Mouse (Mus musculus) monocyte, adult 5-6 weeks (primary cell): Measurements from ENCODE around the gene Cd46. TPM values are rescaled to one million over a fixed set of nuclear protein-coding genes. Genes with fewer than 3 reads are reported as not detected.

Source experiments
- ATAC-seq: fragments of 153-309, 156-312 bp; replicated peaks from 2 replicates; pipeline ENCODE4 v1.8.0; 2017; ENCODE audit warnings: mild to moderate bottlenecking; ENCODE audit not compliant: low TSS enrichment, insufficient number of reproducible peaks, severe bottlenecking, poor library complexity, low FRiP score
- total RNA-seq: library from RNA; stranded (forward); fragments of 200-1000, 200-491, 200-594 nt; gene quantifications from 3 replicates; pipeline ENCODE4 v1.2.3, GENCODE M21; 2017

The Cd46 gene
- total RNA-seq, 1 experiment from 2014 or later: 1.9 TPM

DNA sequence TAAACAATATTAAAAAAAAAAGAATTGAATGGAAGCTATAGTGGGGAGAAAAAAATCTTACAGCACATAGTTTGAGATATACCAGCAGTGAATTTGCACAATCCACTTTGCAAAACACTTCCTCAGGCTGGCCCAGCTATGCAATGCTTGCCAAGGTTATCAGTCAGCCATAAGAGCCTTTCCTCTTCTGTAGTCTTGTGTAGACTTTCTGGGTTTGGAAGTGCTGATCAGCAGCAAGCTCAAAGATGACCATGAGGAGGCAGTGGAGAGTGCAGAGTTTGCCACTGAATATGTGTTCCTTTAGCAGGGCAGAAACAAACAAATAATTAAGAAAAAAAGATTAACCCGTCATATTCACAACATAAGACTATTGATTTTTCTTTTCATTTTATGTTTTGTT, 103.0 kb downstream of the Cd46 start:
- no peak; the same call in 1 of the 2 replicates for ATAC-seq

Other genes with a start within 250 kb of the Cd46 start
- gene Cd34, start 153.4 kb downstream of the Cd46 start, total RNA-seq: 0.48 to 0.87 TPM (median 0.53 TPM) in 3 replicates
- 225 to 242 TPM (median 238 TPM) in 3 replicates for gene Cr1l, start 39.3 kb upstream of the Cd46 start, total RNA-seq
- 8.7 to 35.8 TPM (median 13.1 TPM) in 3 replicates for gene Cr2, start 84.5 kb upstream of the Cd46 start, total RNA-seq